Mouse (Mus musculus) erythroid progenitor cell, adult 5-6 weeks (primary cell): Measurements from ENCODE around the gene Gm20388. TPM values are rescaled to one million over a fixed set of nuclear protein-coding genes. Genes with fewer than 3 reads are reported as not detected.

Source experiments
- ATAC-seq: replicated peaks from 2 replicates; pipeline ENCODE4 v1.8.0; 2016; ENCODE audit warnings: moderate number of reproducible peaks, mild to moderate bottlenecking, moderate TSS enrichment, inconsistent platforms; ENCODE audit not compliant: poor library complexity, low FRiP score, severe bottlenecking
- total RNA-seq, 2 experiments: library from RNA; stranded (forward) in 1 of 2; stranded (reverse) in 1 of 2; fragments of 150-400 nt in 1 of 2; fragments of 186-747, 209-891 nt in 1 of 2; gene quantifications; 2 replicates each; pipeline versions ENCODE4 v1.2.3 to v1.2.4; 2015 to 2017; ENCODE audit warnings: low replicate concordance in 2 of 2

The Gm20388 gene
- total RNA-seq, 2 experiments from 2014 or later, result 4.2 TPM; not detected in 1

- no peak for ATAC-seq
Measured at GRCm38 (mm10) chr8:120495461-120495860, 584.8 kb downstream of the Gm20388 start.

- ATAC-seq, result no peak
Measured at GRCm38 (mm10) chr8:120496478-120496877, 585.8 kb downstream of the Gm20388 start.

- no peak for ATAC-seq
Measured at GRCm38 (mm10) chr8:120497503-120497946, 586.9 kb downstream of the Gm20388 start.

- ATAC-seq, result peak; percentile 82
Measured at GRCm38 (mm10) chr8:120498349-120498831, 587.7 kb downstream of the Gm20388 start.

GRCm38 (mm10) chr8:120498926-120499605, 588.4 kb downstream of the Gm20388 start:
- peak; percentile 45; the same call in 1 of the 2 replicates for ATAC-seq

- ATAC-seq, result no peak
Measured at GRCm38 (mm10) chr8:120500701-120501261, 590.1 kb downstream of the Gm20388 start.

GRCm38 (mm10) chr8:120501426-120501825, 590.8 kb downstream of the Gm20388 start:
- ATAC-seq, result no peak

- ATAC-seq, result no peak
Measured at GRCm38 (mm10) chr8:120502428-120502827, 591.8 kb downstream of the Gm20388 start.

GRCm38 (mm10) chr8:120504251-120505081, 593.8 kb downstream of the Gm20388 start:
- no peak for ATAC-seq

GRCm38 (mm10) chr8:120505082-120505511, 594.5 kb downstream of the Gm20388 start:
- no peak for ATAC-seq

- no peak for ATAC-seq
Measured at GRCm38 (mm10) chr8:120505619-120506310, 595.1 kb downstream of the Gm20388 start.

GRCm38 (mm10) chr8:120506562-120506961, 595.9 kb downstream of the Gm20388 start:
- ATAC-seq, result no peak

GRCm38 (mm10) chr8:120507290-120507689, 596.6 kb downstream of the Gm20388 start:
- ATAC-seq, result no peak

GRCm38 (mm10) chr8:120509136-120510034, 598.7 kb downstream of the Gm20388 start:
- peak; percentile 64 for ATAC-seq

GRCm38 (mm10) chr8:120510035-120510416, 599.4 kb downstream of the Gm20388 start:
- ATAC-seq, result no peak

GRCm38 (mm10) chr8:120510863-120511457, 600.3 kb downstream of the Gm20388 start:
- no peak for ATAC-seq

- no peak for ATAC-seq
Measured at GRCm38 (mm10) chr8:120511737-120512136, 601.1 kb downstream of the Gm20388 start.

- ATAC-seq, result no peak
Measured at GRCm38 (mm10) chr8:120512326-120512725, 601.7 kb downstream of the Gm20388 start.
